8 mouse cellular contexts compared by ENCODE assay signal in the genomic region with DNA sequence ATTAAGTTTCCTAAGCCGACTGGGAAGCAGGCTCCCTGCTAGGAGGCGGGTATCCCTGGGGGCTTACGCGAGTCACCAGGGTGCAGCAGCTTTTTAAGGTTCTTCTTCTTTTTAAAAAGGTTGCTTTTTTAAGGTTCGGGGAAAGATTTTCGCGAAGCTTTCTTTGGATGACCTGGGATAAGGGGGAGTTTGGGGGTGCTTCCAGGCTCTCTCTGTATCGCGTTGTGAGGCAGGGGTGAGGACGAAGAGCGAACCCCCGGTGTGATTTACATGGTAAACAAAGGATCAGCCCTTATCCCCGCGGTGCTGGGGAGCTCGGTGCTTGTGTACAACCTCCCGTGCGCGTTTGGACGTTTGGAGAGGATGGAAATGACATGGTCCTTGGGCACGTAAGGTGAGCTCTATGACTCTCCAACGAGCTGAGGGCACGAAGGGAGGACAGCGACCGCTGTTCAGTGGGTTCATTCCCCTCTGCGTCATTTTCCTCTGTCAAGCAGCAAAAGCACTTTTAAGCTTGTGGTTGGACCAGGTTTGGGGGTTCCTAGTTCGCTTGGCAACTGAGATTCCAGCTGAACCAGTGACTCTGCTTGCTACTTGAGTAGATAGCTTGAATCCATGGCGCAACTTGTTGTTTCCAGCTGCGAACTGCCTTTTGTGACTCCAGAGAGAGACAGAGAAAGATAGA. TPM values are rescaled to one million over a fixed set of nuclear protein-coding genes. Genes with fewer than 3 reads are reported as not detected.
A peak's percentile ranks its signal among the peaks of the same experiment; 100 is the strongest.
DNase-seq lines count a peak whose midpoint lies in the region; ATAC-seq and TF ChIP-seq lines count a peak whose summit lies in the region.

No protein-coding gene starts in this region.

- TF ChIP-seq CTCF in layer of hippocampus, adult 2 months (conservative IDR thresholded peaks at IDR 0.05), result no peak

- peaks cover 42% of the 10 kb centered on the region for H3K27me3 ChIP-seq in embryonic facial prominence, embryonic 10.5 days (replicated peaks; ENCODE audit: low read depth, poor library complexity, severe bottlenecking)
- peaks cover 11% of the 10 kb centered on the region for H3K27me3 ChIP-seq in hindbrain, embryonic 15.5 days
- peaks cover 11% of the 10 kb centered on the region for H3K27me3 ChIP-seq in midbrain, embryonic 11.5 days (ENCODE audit: control insufficient read depth, insufficient read depth, low read length)

- peak overlapping the region; percentile 48 for H3K9ac ChIP-seq in hindbrain, embryonic 15.5 days
- peak overlapping the region; percentile 44 for H3K9ac ChIP-seq in midbrain, embryonic 11.5 days (ENCODE audit: low read length)

- no peak for DNase-seq in layer of hippocampus, adult 2 months (ENCODE audit: low spot score in 2 of 2)
- no peak for DNase-seq in layer of hippocampus, adult 9-11 months
- peak; percentile 38 for DNase-seq in embryonic facial prominence, embryonic 10.5 days (ENCODE audit: low spot score)
- DNase-seq in midbrain, embryonic 11.5 days (ENCODE audit: low spot score, missing footprints), result peak; percentile 96
- no peak for DNase-seq in ovary, adult 18-20 months (ENCODE audit: low spot score)
- DNase-seq in urinary bladder, adult 18-20 months (ENCODE audit: low spot score in 2 of 2), result no peak

- ATAC-seq in hindbrain, embryonic 15.5 days (ENCODE audit: low FRiP score, low read depth), result 0 out of 2 replicates have a peak, but pooled peaks have one; percentile 28
- ATAC-seq in midbrain, embryonic 11.5 days (ENCODE audit: low FRiP score), result peak; percentile 40; the same call in 1 of the 2 replicates
- ATAC-seq in monocyte, adult 5-6 weeks (replicated peaks; ENCODE audit: insufficient number of reproducible peaks, low FRiP score, low TSS enrichment, poor library complexity, severe bottlenecking), result no peak

- WGBS in embryonic facial prominence, embryonic 10.5 days, result under 1% methylated on average over 28 of the region's 28 CpGs
- WGBS in hindbrain, embryonic 15.5 days, result under 1% methylated on average over 28 of the region's 28 CpGs
- WGBS in midbrain, embryonic 11.5 days, result under 1% methylated on average over 28 of the region's 28 CpGs

- peak overlapping the region; percentile 73 for H3K4me3 ChIP-seq in layer of hippocampus, adult 2 months
- H3K4me3 ChIP-seq in embryonic facial prominence, embryonic 10.5 days, result peak overlapping the region; percentile 65
- H3K4me3 ChIP-seq in hindbrain, embryonic 15.5 days, result peak overlapping the region; percentile 60
- H3K4me3 ChIP-seq in midbrain, embryonic 11.5 days (ENCODE audit: low read depth, low read length), result peak overlapping the region; percentile 48

- peak overlapping the region; percentile 97 for H3K27ac ChIP-seq in layer of hippocampus, adult 2 months
- no peak overlapping the region; the same call in 1 of the 2 replicates for H3K27ac ChIP-seq in embryonic facial prominence, embryonic 10.5 days (replicated peaks)
- peak overlapping the region; percentile 40; the same call in 1 of the 2 replicates for H3K27ac ChIP-seq in hindbrain, embryonic 15.5 days (replicated peaks)
- H3K27ac ChIP-seq in midbrain, embryonic 11.5 days (ENCODE audit: low read depth, low read length), result no peak overlapping the region

- H3K4me2 ChIP-seq in hindbrain, embryonic 15.5 days, result peak overlapping the region; percentile 99
- H3K4me2 ChIP-seq in midbrain, embryonic 11.5 days, result peak overlapping the region; percentile 85

- H3K4me1 ChIP-seq in embryonic facial prominence, embryonic 10.5 days, result peaks cover 26% of the 10 kb centered on the region
- H3K4me1 ChIP-seq in hindbrain, embryonic 15.5 days (replicated peaks), result peaks cover 29% of the 10 kb centered on the region
- peaks cover 2% of the 10 kb centered on the region; the same call in 1 of the 2 replicates for H3K4me1 ChIP-seq in midbrain, embryonic 11.5 days (ENCODE audit: control insufficient read depth, insufficient read depth, low read length)

- H3K36me3 ChIP-seq in embryonic facial prominence, embryonic 10.5 days (replicated peaks), result no peaks in the 10 kb centered on the region
- no peaks in the 10 kb centered on the region for H3K36me3 ChIP-seq in hindbrain, embryonic 15.5 days
- no peaks in the 10 kb centered on the region for H3K36me3 ChIP-seq in midbrain, embryonic 11.5 days (ENCODE audit: control insufficient read depth, insufficient read depth, low read length)

- H3K9me3 ChIP-seq in embryonic facial prominence, embryonic 10.5 days, result no peaks in the 10 kb centered on the region
- H3K9me3 ChIP-seq in hindbrain, embryonic 15.5 days, result no peaks in the 10 kb centered on the region
- no peaks in the 10 kb centered on the region for H3K9me3 ChIP-seq in midbrain, embryonic 11.5 days (ENCODE audit: control insufficient read depth, low read length)

RNA-seq across cellular contexts. Expression of a gene that starts 0.6 kb away (rescaled TPM):
- 10 to 100 TPM; 63.9 to 66.6 TPM for total RNA-seq in layer of hippocampus, adult 2 months (2021)
- polyA plus RNA-seq in embryonic facial prominence, embryonic 10.5 days (2016; fragmentation: Nextera tagmentation; extraction: Ambion mirVana), result 0.52 and 0.59 TPM in 2 replicates
- 5.7 and 6.5 TPM in 2 replicates for polyA plus RNA-seq in hindbrain, embryonic 15.5 days (2015; fragmentation: Nextera tagmentation; extraction: Ambion mirVana)
- 1.7 TPM in 2 replicates for polyA plus RNA-seq in midbrain, embryonic 11.5 days (2014; fragmentation: Nextera tagmentation; extraction: Ambion mirVana)
- not detected in 3 replicates for total RNA-seq in monocyte, adult 5-6 weeks (2017)

Comparison
In these comparisons a context has a peak if more than half of its experiments do, and no peak if none do; other contexts are left out.
1. DNase-seq: peak in embryonic facial prominence, embryonic 10.5 days (single experiment) and midbrain, embryonic 11.5 days (single experiment); none in layer of hippocampus, adult 2 months (0 of 2), layer of hippocampus, adult 9-11 months (single experiment), ovary, adult 18-20 months (single experiment) and urinary bladder, adult 18-20 months (0 of 2).
2. H3K27ac ChIP-seq: peak in layer of hippocampus, adult 2 months (single experiment) and hindbrain, embryonic 15.5 days (single experiment); none in embryonic facial prominence, embryonic 10.5 days (single experiment) and midbrain, embryonic 11.5 days (single experiment).
3. Peak in every context shown above with its lines, with median percentiles within 50 percentile points of each other: H3K4me3 ChIP-seq.